Mouse (Mus musculus) frontal cortex, adult 2 months (tissue): ENCODE measurements around the gene B130006D01Rik. TPM values are rescaled to one million over a fixed set of nuclear protein-coding genes. Genes with fewer than 3 reads are reported as not detected.
"Not testable (repeated sequence)": the region's sequence is repeated elsewhere in the genome, so short reads cannot be mapped to it uniquely, and the experiment has no call there.

Source experiments
- DNase-seq, 2 experiments: peaks; one replicate each; pipeline ENCODE4 v3.0.0; 2022; ENCODE audit warnings: low spot score in 1 of 2; ENCODE audit errors: extremely low spot score in 1 of 2
- polyA plus RNA-seq: library from polyadenylated mRNA; depleted of rRNA; stranded (reverse); fragments of >200 nt; gene quantifications from 2 replicates; pipeline ENCODE4 v1.2.3, GENCODE M21; 2012

The B130006D01Rik gene
- polyA plus RNA-seq, 1 experiment: 0.52 TPM

GRCm38 (mm10) chr11:95712563-95713224 lies 10.7 kb upstream of the B130006D01Rik start, which contains the start of gene Zfp652:
Gene Zfp652 (plus strand): TSS chr11:95712673.
- peak; percentile 28 to 82 for DNase-seq

GRCm38 (mm10) chr11:95713225-95713810 lies 10.1 kb upstream of the B130006D01Rik start:
- peak in 1 of 2 experiments; percentile 57 for DNase-seq

DNA sequence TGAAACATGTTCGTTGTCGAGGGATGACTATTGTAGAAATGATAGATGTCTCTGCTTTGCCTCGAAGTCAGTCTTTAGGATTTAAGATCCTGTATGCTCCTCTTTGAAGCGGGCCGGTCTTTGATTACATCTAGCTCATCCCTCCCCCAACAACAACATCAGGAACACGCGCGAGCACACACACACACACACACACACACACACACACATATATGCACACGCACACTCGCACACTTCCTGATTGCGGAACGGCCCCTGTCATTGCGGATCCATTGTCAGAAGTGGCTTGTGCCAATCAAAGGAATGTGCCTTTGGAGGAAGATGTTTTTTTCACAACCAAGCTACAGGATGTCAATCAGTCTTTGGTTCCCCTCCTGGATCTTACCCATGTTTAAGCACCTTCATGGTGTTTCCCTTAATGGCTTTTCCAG lies 9.6 kb upstream of the B130006D01Rik start:
- DNase-seq: no peak

- DNase-seq: no peak
Observed at GRCm38 (mm10) chr11:95714411-95714810, 9.0 kb upstream of the B130006D01Rik start.

- DNase-seq: peak in 1 of 2 experiments; percentile 45
Observed at GRCm38 (mm10) chr11:95716136-95716535, 7.3 kb upstream of the B130006D01Rik start.

DNA sequence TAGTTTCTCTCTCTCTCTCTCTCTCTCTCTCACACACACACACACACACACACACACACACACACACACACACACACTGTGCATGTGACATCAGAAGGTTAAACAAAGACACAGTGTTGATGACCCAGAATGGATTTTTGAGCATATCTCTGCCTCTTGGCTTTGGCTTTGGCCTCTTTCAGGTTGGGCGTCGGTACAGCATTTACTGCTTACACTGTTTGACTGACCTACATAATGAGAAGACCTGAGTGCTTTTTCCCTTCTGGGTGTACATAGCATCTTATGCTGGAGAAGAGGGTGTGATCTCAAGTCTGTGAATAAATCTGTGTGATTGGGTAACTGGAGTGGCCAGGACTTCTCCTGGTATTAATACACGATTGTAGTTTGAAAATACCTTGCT lies 4.0 kb upstream of the B130006D01Rik start:
- DNase-seq: no peak

GRCm38 (mm10) chr11:95724466-95724865 lies 1.1 kb downstream of the B130006D01Rik start:
- no peak for DNase-seq

- no peak for DNase-seq
Observed at GRCm38 (mm10) chr11:95726156-95726555, 2.8 kb downstream of the B130006D01Rik start.

GRCm38 (mm10) chr11:95727947-95728346 lies 4.6 kb downstream of the B130006D01Rik start:
- DNase-seq: no peak

DNA sequence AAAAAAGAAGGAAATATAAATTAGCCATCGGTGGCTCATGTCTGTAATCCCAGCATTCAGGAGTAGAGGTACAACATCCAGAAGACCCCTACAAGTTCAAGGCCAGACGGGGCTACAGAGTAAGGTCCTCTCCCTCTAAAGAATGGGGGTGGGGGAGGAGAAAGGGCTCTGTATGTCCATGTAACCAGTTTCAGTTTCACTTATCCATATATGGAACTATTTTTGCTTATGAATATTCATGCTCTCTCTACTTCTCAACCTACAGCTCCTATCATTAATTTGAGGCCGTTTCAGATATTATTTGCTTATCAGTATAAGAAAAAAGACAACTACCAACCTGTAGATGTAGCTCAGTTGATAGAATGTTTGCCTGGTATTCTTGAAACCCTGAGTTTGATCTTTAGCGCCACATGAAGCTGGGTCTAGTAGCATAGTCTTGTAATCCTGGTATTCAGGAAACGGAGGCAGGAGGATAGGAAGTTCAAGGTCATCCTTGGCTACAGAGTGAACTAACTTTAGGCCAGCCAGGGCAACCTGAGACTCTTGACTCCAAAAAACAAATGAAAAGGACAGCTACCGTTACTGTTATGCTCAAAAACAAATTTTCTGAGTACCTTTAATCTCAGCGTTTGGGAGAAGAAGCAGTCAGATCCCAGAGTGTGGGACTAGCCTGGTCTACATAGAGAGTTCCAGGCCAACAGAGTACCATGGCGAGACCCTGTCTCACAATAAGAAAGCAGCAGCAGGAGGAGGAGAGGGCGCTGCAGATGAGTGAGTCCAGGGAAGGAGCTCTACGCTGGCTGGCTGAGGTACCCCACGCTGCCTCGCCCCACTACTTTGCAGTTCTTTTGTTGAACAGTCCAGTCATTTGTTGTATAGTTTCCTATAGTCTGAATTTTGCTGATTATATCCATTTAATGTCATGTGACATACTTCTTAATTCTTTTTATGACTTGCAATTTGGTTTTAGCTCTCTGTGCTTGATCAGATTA lies 5.8 kb downstream of the B130006D01Rik start:
- no peak for DNase-seq

DNA sequence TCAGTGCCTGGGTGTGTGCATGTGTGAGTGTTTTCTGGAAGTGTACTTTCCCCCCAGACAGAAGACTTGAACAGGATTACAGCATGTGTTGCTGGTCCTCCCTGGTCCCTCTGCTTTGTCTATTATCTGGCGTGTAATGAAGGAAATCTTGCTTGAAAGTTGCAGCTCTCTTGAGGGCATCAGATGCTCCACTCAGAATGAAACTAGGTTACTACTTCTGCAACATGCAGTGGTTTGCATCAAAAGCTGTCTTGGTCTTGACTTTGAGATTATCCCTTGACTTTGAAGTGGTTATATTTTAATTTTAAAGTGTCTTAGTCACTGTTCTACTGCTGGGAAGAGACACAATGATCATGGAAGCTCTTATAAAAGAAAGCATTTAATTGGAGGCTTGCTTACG lies 11.1 kb downstream of the B130006D01Rik start:
- DNase-seq: no peak

DNA sequence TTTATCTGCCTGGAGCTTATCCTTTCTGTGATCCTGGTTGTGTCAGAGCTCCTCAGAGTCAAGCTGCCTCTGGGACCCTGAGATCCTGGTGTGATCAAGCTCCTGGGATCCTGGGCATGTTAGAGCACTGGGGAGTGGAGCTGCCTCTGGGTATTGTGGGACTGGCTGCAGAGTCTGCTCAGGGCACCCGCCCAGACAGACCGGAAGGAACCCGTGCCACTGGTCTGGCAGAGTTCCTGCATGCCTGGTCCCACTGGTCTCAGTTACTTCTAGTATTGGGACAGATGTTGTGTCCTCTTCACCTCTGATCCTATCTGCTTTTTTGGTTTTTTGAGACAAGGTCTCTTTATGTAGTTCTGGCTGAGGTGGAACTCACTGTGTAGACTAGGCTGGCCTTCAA lies 14.4 kb downstream of the B130006D01Rik start:
- no peak for DNase-seq

DNA sequence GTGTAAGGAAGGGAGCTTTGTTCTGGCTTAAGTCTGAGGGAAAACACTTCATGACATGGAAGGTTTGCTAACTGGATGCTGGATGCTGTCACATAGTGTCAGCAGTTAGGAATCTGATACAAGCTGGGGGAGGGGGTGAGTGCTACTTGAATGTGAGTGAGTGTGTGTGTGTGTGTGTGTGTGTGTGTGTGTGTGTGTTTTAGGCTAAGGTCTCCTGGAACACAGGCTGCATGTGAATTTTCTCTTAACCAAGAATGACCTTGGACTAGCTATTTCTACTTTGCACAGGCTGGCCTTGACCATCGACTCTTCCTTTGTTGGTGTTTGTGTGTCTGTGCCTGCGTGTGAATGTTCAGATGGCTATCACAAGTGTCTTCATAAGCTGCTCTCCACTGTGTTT lies 21.1 kb downstream of the B130006D01Rik start:
- DNase-seq: no peak

DNA sequence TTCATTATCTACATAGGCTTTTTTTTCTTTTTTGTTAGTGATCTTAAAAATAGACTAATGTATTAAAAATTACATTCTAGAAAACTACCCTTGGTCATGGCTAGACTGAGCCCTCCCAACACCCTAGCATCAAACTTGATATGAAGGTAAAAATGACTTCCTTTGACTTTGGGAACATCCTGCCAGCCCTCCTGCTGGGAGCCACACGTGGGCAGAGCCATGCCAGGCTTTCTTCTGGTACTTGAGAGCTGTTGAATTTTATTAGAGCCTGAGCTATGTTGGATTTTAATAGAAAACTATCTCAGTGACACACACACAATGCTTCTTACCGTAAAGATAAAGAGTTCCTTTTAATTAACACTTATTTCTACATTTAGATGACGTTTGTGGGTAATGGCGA lies 23.4 kb downstream of the B130006D01Rik start:
- DNase-seq: no peak

GRCm38 (mm10) chr11:95748331-95748730 lies 24.9 kb downstream of the B130006D01Rik start:
- DNase-seq: no peak

DNA sequence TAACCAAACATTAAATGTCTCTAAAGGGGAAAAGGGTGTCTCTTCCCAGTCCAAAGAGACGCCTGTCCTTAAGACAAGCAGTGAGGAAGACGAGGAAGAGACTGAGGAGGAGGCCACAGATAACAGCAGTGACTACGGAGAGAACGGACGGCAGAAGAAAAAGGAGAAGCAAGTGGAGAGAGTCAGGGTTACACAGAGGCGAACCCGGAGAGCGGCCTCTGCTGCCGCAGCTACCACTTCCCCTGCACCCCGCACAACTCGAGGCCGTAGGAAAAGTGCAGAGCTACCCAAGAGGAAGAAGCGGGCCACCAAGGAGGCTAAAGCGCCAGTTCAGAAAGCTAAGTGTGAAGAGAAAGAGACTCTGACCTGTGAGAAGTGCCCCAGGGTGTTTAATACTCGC lies 26.2 kb downstream of the B130006D01Rik start:
- DNase-seq: no peak

GRCm38 (mm10) chr11:95750995-95751394 lies 27.6 kb downstream of the B130006D01Rik start:
- peak; percentile 49 to 91 for DNase-seq

DNA sequence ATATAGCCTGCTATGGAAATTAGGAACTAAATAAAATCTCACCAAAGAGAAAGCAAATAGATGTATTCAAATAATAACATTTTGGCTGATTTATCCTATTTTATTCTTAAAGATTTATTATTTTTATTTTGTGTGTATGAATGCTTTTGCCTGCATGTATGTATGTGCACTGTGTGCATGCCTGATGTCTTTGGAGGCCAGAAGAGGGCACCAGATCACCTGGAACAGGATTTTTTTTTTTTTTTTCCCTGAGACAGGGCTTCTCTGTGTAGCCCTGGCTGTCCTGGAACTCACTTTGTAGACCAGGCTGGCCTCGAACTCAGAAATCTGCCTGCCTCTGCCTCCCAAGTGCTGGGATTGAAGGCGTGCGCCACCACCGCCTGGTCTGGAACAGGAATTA lies 31.8 kb downstream of the B130006D01Rik start:
- not testable (repeated sequence) for DNase-seq

DNA sequence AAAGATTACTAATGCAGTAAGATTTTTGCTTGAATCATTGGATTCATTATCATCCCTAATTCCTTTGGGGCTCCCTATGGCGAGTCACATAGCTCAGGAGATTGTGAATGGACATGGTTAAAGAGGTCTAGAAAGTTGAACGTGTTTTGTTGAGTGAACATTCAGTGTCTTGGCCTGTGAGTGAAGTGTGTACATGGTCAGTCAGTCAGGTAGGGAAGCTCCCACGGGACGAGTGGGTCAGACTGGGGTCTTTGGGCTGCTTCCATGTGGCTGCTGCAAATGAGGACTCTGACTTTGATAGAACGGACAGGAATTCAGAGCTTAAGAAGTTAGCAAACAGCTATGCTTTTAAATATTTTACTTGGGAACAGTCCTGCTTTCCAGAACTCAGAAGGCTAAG lies 37.1 kb downstream of the B130006D01Rik start:
- no peak for DNase-seq

DNA sequence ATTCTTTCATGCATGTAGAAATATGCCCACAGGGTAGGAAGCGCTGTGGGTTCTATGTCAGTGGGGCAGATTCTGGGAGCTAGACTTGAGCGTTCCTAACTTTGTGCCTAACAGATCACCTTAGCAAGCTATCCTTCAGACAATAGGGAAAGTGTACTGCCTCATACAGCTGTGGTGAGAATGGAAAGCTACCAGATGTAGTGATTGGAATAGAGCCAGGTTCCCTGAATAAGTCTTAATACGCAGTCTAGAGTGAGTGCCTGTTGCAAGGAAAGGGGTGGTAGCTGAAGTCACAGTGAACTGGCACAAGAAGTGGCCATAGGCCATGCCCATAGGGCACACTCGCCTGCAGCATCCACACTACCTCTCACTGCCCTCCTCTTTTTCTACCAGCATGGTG lies 39.6 kb downstream of the B130006D01Rik start:
- DNase-seq: no peak

GRCm38 (mm10) chr11:95764806-95765205 lies 41.4 kb downstream of the B130006D01Rik start:
- DNase-seq: no peak
